Mouse (Mus musculus) T-helper 2 cell (primary cell): Measurements from ENCODE around the gene Gtpbp8.

Source experiments
- in situ Hi-C: fragments of 300-600 bp; cut with MboI, MseI; formaldehyde crosslinking; loops from one replicate; pipeline ENCODE4 v1.15.1; 2025; ENCODE audit warnings: high pct_unique_total_duplicates

The Gtpbp8 gene

GRCm38 (mm10) chr16:44727525-44727924 lies 18.6 kb downstream of the Gtpbp8 start:
- in situ Hi-C loops: loop anchor here (5.0 kb wide), 1 partner anchor 295 kb away; no protein-coding TSS in a partner anchor

- in situ Hi-C loops: loop anchor here (5.0 kb wide), 1 partner anchor 297 kb away; no protein-coding TSS in a partner anchor
Observed at GRCm38 (mm10) chr16:44725286-44726223, 20.6 kb downstream of the Gtpbp8 start.

- in situ Hi-C loops: loop anchor here (5.0 kb wide), 1 partner anchor 297 kb away; no protein-coding TSS in a partner anchor
Observed at GRCm38 (mm10) chr16:44724847-44725246, 21.3 kb downstream of the Gtpbp8 start.

GRCm38 (mm10) chr16:44724083-44724787 lies 21.9 kb downstream of the Gtpbp8 start, which contains the start of gene Nepro:
TSS of gene Nepro (plus strand) at chr16:44724301.
- in situ Hi-C loops: no loop called here

GRCm38 (mm10) chr16:44722666-44723065 lies 23.5 kb downstream of the Gtpbp8 start:
- in situ Hi-C loops: no loop called here

- in situ Hi-C loops: no loop called here
Observed at GRCm38 (mm10) chr16:44720518-44720917, 25.6 kb downstream of the Gtpbp8 start.

- in situ Hi-C loops: no loop called here
Observed at GRCm38 (mm10) chr16:44719349-44719748, 26.8 kb downstream of the Gtpbp8 start.

- in situ Hi-C loops: no loop called here
Observed at GRCm38 (mm10) chr16:44717838-44718237, 28.3 kb downstream of the Gtpbp8 start.

- in situ Hi-C loops: no loop called here
Observed at GRCm38 (mm10) chr16:44717141-44717634, 29.0 kb downstream of the Gtpbp8 start.

- in situ Hi-C loops: no loop called here
Observed at GRCm38 (mm10) chr16:44716305-44717140, 29.6 kb downstream of the Gtpbp8 start.

GRCm38 (mm10) chr16:44703458-44703857 lies 42.7 kb downstream of the Gtpbp8 start:
- in situ Hi-C loops: no loop called here

- in situ Hi-C loops: no loop called here
Observed at GRCm38 (mm10) chr16:44702272-44702671, 43.9 kb downstream of the Gtpbp8 start.

GRCm38 (mm10) chr16:44701155-44701554 lies 45.0 kb downstream of the Gtpbp8 start:
- in situ Hi-C loops: no loop called here

GRCm38 (mm10) chr16:44697473-44698205 lies 48.5 kb downstream of the Gtpbp8 start:
- in situ Hi-C loops: loop anchor here (5.0 kb wide), 1 partner anchor 210 kb away; no protein-coding TSS in a partner anchor

- in situ Hi-C loops: loop anchor here (5.0 kb wide), 1 partner anchor 209 kb away; no protein-coding TSS in a partner anchor
Observed at GRCm38 (mm10) chr16:44695859-44696620, 50.1 kb downstream of the Gtpbp8 start.

- in situ Hi-C loops: loop anchor here (5.0 kb wide), 1 partner anchor 208 kb away; no protein-coding TSS in a partner anchor
Observed at GRCm38 (mm10) chr16:44695214-44695858, 50.8 kb downstream of the Gtpbp8 start.

GRCm38 (mm10) chr16:44693695-44694094 lies 52.5 kb downstream of the Gtpbp8 start:
- in situ Hi-C loops: no loop called here

GRCm38 (mm10) chr16:44692541-44692940 lies 53.6 kb downstream of the Gtpbp8 start:
- in situ Hi-C loops: no loop called here

- in situ Hi-C loops: no loop called here
Observed at GRCm38 (mm10) chr16:44691561-44692141, 54.5 kb downstream of the Gtpbp8 start.
